Mouse (Mus musculus): ENCODE measurements at regions not wholly inside any gene's neighbourhood (a gene's known extent, or its start where the extent isn't known, plus 50 kb on each side); places are given as distances from the start of the nearest gene placed in this dataset.
A peak's percentile ranks its signal among the peaks of the same experiment; 100 is the strongest.

DNA sequence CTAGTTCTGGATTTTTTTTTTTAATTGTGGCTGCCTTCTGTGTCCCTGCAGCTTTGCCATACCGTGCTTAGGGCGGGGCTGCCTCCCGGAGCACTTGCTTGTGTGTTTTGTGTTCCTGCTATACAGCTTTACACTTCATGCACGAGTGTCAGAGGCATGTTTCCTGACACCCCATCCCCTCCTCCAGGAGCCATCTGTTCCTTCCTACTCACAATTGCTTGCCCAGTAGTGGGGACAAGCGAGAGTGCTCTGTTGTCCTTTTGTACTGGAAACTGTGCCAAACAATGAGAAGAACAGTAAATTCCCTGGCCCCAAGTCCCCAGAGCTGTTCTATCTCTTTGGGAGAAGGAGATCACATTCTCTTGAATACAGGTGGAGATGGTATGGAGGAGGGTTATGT is 53.5 kb downstream of the Csf2 start:
- Histone ChIP-seq H3K4me2 (ENCODE audit: low read length) (no peak overlapping the region), H3K27me3 (ENCODE audit: insufficient read depth, low read length) (no peaks in the 10 kb centered on the region), H3K4me1 (replicated peaks; ENCODE audit: insufficient read depth, low read length) (no peaks in the 10 kb centered on the region), H3K4me3 (replicated peaks; ENCODE audit: low read depth, low read length) (no peak overlapping the region), H3K27ac (no peak overlapping the region), H3K36me3 (ENCODE audit: insufficient read depth, low read length) (no peaks in the 10 kb centered on the region), H3K9me3 (replicated peaks; ENCODE audit: low read length) (no peaks in the 10 kb centered on the region), H3K9ac (ENCODE audit: low read depth, low read length) (no peak overlapping the region)
- TF ChIP-seq CTCF (IDR thresholded peaks at IDR 0.05; ENCODE audit: low read depth) = no peak
- 39% methylated on average over 5 of the region's 5 CpGs for WGBS
- no peak for ATAC-seq (replicated peaks; ENCODE audit: low FRiP score, low read depth)
- DNase-seq (ENCODE audit: low spot score) = no peak

DNA sequence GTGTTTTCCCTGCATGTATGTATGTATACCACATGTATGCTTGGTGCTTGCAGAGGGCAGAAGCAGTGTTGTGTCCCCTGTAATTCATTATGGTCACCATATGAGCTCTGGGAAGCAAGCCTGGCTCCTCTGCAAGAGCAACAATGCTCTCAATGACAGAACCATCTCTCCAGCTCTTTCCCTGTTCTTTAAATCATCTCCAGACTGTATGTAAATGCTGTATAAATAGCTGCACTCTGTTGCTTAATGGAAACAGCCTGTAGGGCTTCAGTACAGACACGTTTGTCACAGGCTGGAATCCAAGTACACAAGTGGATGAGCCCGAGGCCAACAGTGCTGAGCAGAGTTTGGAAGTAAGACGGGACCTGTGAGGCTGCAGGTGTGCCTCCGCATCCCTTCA is 54.7 kb downstream of the Csf2 start:
- Histone ChIP-seq H3K4me1 (replicated peaks; ENCODE audit: insufficient read depth, low read length) (no peaks in the 10 kb centered on the region), H3K36me3 (ENCODE audit: insufficient read depth, low read length) (no peaks in the 10 kb centered on the region), H3K4me3 (replicated peaks; ENCODE audit: low read depth, low read length) (no peak overlapping the region), H3K4me2 (ENCODE audit: low read length) (no peak overlapping the region), H3K27me3 (ENCODE audit: insufficient read depth, low read length) (no peaks in the 10 kb centered on the region), H3K27ac (no peak overlapping the region), H3K9me3 (replicated peaks; ENCODE audit: low read length) (no peaks in the 10 kb centered on the region), H3K9ac (ENCODE audit: low read depth, low read length) (no peak overlapping the region)
- ATAC-seq (replicated peaks; ENCODE audit: low FRiP score, low read depth) = no peak
- WGBS = 73% methylated on average over 4 of the region's 4 CpGs
- TF ChIP-seq CTCF (IDR thresholded peaks at IDR 0.05; ENCODE audit: low read depth) = no peak
- DNase-seq (ENCODE audit: low spot score) = no peak

GRCm38 (mm10) chr11:54192275-54192674 is 57.2 kb downstream of the Csf2 start:
- DNase-seq (ENCODE audit: low spot score) (no peak), ATAC-seq (replicated peaks; ENCODE audit: low FRiP score, low read depth) (no peak)
- Histone ChIP-seq H3K4me3 (replicated peaks; ENCODE audit: low read depth, low read length) (no peak overlapping the region), H3K27me3 (ENCODE audit: insufficient read depth, low read length) (no peaks in the 10 kb centered on the region), H3K36me3 (ENCODE audit: insufficient read depth, low read length) (no peaks in the 10 kb centered on the region), H3K9me3 (replicated peaks; ENCODE audit: low read length) (no peaks in the 10 kb centered on the region), H3K9ac (ENCODE audit: low read depth, low read length) (no peak overlapping the region), H3K4me1 (replicated peaks; ENCODE audit: insufficient read depth, low read length) (no peaks in the 10 kb centered on the region), H3K4me2 (ENCODE audit: low read length) (no peak overlapping the region), H3K27ac (no peak overlapping the region)
- WGBS = 87% methylated on average over 4 of the region's 4 CpGs
- TF ChIP-seq CTCF (IDR thresholded peaks at IDR 0.05; ENCODE audit: low read depth) = no peak

DNA sequence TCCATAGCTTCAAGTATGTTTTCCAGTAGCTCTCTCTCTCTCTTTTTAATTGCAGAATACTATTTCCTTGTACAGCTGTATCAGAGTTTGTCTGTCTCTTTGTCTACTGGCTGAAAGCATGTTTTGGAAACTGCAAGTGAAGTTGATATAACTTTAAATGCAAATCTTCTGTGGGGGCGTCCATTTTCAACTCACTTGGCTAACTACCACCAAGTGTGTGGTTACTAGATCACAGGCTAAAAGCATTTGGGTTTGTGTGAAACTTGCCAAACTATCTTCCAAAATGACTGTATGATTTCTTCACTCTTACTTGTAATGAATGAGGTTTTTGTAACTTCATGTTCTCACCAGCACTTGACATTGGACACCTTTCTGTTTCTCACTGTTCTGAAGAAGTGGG is 61.6 kb downstream of the Csf2 start:
- Histone ChIP-seq H3K4me3 (replicated peaks; ENCODE audit: low read depth, low read length) (no peak overlapping the region), H3K27ac (no peak overlapping the region), H3K27me3 (ENCODE audit: insufficient read depth, low read length) (no peaks in the 10 kb centered on the region), H3K4me2 (ENCODE audit: low read length) (no peak overlapping the region), H3K36me3 (ENCODE audit: insufficient read depth, low read length) (no peaks in the 10 kb centered on the region), H3K9me3 (replicated peaks; ENCODE audit: low read length) (no peaks in the 10 kb centered on the region), H3K4me1 (replicated peaks; ENCODE audit: insufficient read depth, low read length) (no peaks in the 10 kb centered on the region), H3K9ac (ENCODE audit: low read depth, low read length) (no peak overlapping the region)
- ATAC-seq (replicated peaks; ENCODE audit: low FRiP score, low read depth) = no peak
- DNase-seq (ENCODE audit: low spot score) = no peak
- WGBS = 70% methylated on average over 1 of the region's 1 CpGs
- TF ChIP-seq CTCF (IDR thresholded peaks at IDR 0.05; ENCODE audit: low read depth) = no peak

GRCm38 (mm10) chr11:54187377-54187776 is 62.1 kb downstream of the Csf2 start:
- Histone ChIP-seq H3K36me3 (ENCODE audit: insufficient read depth, low read length) (no peaks in the 10 kb centered on the region), H3K9ac (ENCODE audit: low read depth, low read length) (no peak overlapping the region), H3K4me1 (replicated peaks; ENCODE audit: insufficient read depth, low read length) (no peaks in the 10 kb centered on the region), H3K27me3 (ENCODE audit: insufficient read depth, low read length) (no peaks in the 10 kb centered on the region), H3K4me3 (replicated peaks; ENCODE audit: low read depth, low read length) (no peak overlapping the region), H3K27ac (no peak overlapping the region), H3K9me3 (replicated peaks; ENCODE audit: low read length) (no peaks in the 10 kb centered on the region), H3K4me2 (ENCODE audit: low read length) (no peak overlapping the region)
- no peak for TF ChIP-seq CTCF (IDR thresholded peaks at IDR 0.05; ENCODE audit: low read depth)
- DNase-seq (ENCODE audit: low spot score) (no peak), ATAC-seq (replicated peaks; ENCODE audit: low FRiP score, low read depth) (no peak)
- 75% methylated on average over 4 of the region's 4 CpGs for WGBS

GRCm38 (mm10) chr11:54185710-54186325 is 63.6 kb downstream of the Csf2 start:
- Histone ChIP-seq H3K4me3 (replicated peaks; ENCODE audit: low read depth, low read length) (no peak overlapping the region), H3K27ac (no peak overlapping the region), H3K9me3 (replicated peaks; ENCODE audit: low read length) (no peaks in the 10 kb centered on the region), H3K4me2 (ENCODE audit: low read length) (no peak overlapping the region), H3K9ac (ENCODE audit: low read depth, low read length) (no peak overlapping the region), H3K4me1 (replicated peaks; ENCODE audit: insufficient read depth, low read length) (no peaks in the 10 kb centered on the region), H3K36me3 (ENCODE audit: insufficient read depth, low read length) (no peaks in the 10 kb centered on the region), H3K27me3 (ENCODE audit: insufficient read depth, low read length) (no peaks in the 10 kb centered on the region)
- DNase-seq (ENCODE audit: low spot score) = no peak
- no peak for ATAC-seq (replicated peaks; ENCODE audit: low FRiP score, low read depth)
- 77% methylated on average over 6 of the region's 6 CpGs for WGBS
- no peak for TF ChIP-seq CTCF (IDR thresholded peaks at IDR 0.05; ENCODE audit: low read depth)

GRCm38 (mm10) chr11:54181696-54182323 is 67.7 kb downstream of the Csf2 start:
- Histone ChIP-seq H3K9me3 (replicated peaks; ENCODE audit: low read length) (no peaks in the 10 kb centered on the region), H3K9ac (ENCODE audit: low read depth, low read length) (no peak overlapping the region), H3K4me1 (replicated peaks; ENCODE audit: insufficient read depth, low read length) (no peaks in the 10 kb centered on the region), H3K4me3 (replicated peaks; ENCODE audit: low read depth, low read length) (no peak overlapping the region), H3K36me3 (ENCODE audit: insufficient read depth, low read length) (no peaks in the 10 kb centered on the region), H3K27ac (no peak overlapping the region), H3K27me3 (ENCODE audit: insufficient read depth, low read length) (no peaks in the 10 kb centered on the region), H3K4me2 (ENCODE audit: low read length) (no peak overlapping the region)
- DNase-seq (ENCODE audit: low spot score) = peak; percentile 5
- no peak for ATAC-seq (replicated peaks; ENCODE audit: low FRiP score, low read depth)
- TF ChIP-seq CTCF (IDR thresholded peaks at IDR 0.05; ENCODE audit: low read depth) = no peak
- 65% methylated on average over 9 of the region's 9 CpGs for WGBS
